Mouse (Mus musculus): ENCODE measurements around the gene Selenos. TPM values are rescaled to one million over a fixed set of nuclear protein-coding genes. Genes with fewer than 3 reads are reported as not detected.
"Not testable (repeated sequence)": the region's sequence is repeated elsewhere in the genome, so short reads cannot be mapped to it uniquely, and the experiment has no call there.

Selenos gene
- total RNA-seq, 2 experiments from 2014 or later, result 46.5 to 47.5 TPM

DNA sequence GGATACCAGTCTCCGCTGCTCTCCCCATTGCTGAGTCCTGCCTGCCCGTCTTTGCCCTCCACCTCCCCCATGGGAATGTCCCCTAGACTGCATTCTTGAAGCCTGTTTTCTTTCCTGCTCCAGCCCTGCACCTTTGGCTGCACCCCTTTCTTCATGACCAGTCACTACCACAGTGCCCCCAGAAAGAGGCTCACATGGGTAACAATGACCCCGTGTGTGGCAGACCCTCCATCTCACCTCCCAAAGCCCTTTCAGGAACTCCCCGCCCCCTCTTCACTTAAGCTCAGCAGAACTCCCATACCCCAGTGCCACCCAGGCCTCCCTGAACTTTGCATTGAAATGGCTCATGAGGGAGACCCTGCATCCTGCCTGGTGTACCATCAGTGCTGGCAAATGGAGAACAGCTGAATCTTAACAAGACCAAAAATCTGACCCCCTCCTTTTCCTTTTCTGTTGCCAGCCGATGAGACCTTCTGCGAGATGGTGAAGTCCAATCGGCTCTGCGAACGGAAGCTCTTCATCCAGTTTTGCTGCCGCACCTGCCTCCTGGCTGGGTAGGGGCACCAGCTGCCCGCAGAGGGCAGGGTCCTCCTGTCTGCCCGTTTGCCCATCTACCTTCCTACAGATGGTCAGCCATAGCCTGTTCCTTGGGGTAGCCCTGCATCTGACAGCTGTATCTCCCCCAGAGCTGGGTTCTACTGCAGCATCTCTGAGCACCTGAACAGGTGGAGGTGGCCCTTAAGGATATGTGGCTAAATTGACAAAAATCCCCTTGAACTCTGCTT lies 30.8 kb upstream of the Selenos start:
- intact Hi-C loops (cut with DNase I), result no loop called here

DNA sequence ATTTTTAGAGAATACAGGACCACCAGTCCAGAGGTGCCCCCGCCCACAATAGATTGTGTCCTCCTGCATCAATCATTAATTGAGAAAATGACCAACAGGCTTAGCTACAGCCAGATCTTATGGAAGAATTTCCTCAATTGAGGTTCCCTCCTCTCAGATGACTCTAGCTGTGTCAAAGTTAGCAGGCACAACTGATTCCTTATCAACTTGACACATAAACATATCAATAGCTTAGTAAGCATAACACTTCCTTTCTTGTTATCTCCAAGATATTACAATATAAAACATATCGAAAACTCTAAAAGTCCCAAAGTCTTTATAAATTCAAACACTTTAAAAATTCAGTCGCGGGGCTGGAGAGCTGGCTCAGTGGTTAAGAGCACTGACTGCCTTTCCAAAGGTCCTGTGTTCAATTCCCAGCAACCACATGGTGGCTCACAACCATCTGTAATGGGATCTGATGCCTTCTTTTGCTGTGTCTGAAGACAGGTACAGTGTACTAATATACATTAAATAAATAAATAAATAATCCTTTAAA lies 25.4 kb upstream of the Selenos start:
- H3K27ac ChIP-seq, result no peak overlapping the region
- TF ChIP-seq CTCF (IDR thresholded peaks at IDR 0.05), result no peak
- no peak for DNase-seq (ENCODE audit: extremely low spot score in 1 of 2, low spot score in 2 of 2)
- intact Hi-C loops (cut with DNase I), result no loop called here
- no peak overlapping the region for H3K4me3 ChIP-seq

More for the DNA sequence above, 30.8 kb upstream of the Selenos start:
- no peak for TF ChIP-seq CTCF (IDR thresholded peaks at IDR 0.05)
- Histone ChIP-seq H3K27ac (no peak overlapping the region), H3K4me3 (no peak overlapping the region)
- DNase-seq (ENCODE audit: extremely low spot score in 1 of 2, low spot score in 2 of 2), result no peak

DNA sequence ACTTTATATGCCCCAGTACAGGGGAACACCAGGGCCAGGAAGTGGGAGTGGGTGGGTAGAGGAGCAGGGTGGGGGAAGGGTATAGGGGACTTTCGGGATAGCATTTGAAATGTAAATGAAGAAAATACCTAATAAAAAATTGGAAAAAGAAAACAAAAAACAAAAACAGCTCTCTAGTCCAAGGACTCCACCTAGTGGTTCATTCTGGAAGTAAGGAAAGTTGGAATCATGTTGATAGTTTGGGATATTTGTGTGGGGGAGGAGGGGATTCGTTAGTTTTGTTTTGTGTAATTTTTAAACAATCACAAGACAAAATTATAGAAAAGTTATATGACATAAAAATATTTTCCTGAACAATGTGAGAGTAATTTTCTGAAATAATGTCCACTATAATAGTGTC lies 24.1 kb upstream of the Selenos start:
- intact Hi-C loops (cut with DNase I), result loop anchor here (1.0 to 5.0 kb wide), 2 partner anchors 323 to 351 kb away; no protein-coding TSS in a partner anchor
- TF ChIP-seq CTCF (IDR thresholded peaks at IDR 0.05), result peak; percentile 83
- not testable (repeated sequence) for DNase-seq (ENCODE audit: extremely low spot score in 1 of 2, low spot score in 2 of 2); H3K27ac ChIP-seq; H3K4me3 ChIP-seq

DNA sequence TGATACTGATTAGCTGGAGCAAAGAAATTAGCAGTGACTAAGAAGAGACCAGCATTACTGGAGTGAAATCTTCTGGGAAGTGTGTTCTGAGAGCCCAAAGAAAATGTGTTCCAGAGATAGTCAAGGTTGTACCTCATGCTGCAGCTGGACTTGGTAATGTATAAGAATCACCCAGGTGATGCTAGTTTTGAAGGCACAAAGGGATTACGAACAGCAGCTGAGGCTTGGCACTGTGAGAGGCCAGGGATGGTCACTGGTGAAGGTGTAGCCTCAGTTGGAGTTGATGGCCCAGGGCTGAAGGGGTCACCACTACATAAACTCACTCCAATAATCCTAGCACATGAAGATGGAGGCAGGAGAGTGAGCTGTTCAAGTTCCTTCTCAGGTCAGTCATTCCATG lies 20.7 kb upstream of the Selenos start, which contains the start of gene Snrpa1:
TSS of gene Snrpa1 (plus strand) at position 301 of the 400 bp plus-strand sequence.
- no peak for DNase-seq (ENCODE audit: extremely low spot score in 1 of 2, low spot score in 2 of 2)
- no peak within 1 kb of the TSS for H3K27ac ChIP-seq
- peak within 1 kb of the TSS; percentile 65 for H3K4me3 ChIP-seq
- no peak for TF ChIP-seq CTCF (IDR thresholded peaks at IDR 0.05)
- intact Hi-C loops (cut with DNase I), result loop anchor here (5.0 kb wide), 1 partner anchor 326 kb away; no protein-coding TSS in a partner anchor

DNA sequence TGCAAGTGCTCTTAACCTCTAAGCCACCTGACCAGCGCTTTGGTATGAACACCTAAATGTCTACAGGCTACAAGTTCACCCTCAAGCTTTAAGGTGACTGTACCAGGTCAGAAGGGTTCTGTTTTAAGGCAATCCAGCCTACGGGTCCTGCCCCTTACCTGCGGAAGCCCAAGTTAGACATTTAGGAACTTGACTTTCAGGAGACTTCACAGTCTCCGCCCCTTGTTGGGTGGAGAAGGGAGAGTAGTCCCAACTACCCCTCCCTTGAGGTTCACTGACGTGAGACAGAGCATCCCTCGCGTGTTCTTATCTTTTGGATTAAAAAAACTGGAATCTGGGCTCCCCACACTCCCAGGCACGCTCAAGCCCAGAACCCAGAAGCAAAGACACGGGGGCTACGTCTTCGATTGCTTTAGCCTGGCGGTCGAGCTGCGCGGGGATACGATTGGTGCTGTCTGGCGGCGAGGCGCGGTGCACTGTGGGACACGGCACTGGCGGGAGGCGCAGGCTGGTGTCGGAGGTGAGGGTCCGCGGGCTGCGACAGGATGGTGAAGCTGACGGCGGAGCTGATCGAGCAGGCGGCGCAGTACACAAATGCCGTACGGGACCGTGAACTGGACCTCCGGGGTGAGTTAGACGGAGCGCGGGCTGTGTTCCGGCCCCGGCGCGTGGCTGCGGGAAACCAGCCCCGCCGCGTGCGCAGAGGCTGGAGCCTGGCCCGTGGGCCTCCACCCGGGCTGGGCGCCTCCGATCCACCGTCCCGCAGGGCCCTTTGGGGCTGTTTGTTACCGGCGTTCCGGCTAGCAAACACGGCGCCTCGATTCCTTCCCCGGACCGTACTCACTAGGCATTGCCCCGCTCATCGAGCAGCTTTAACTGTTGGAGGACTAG lies 19.1 kb upstream of the Selenos start:
- peak; percentile 87 to 93 for DNase-seq (ENCODE audit: extremely low spot score in 1 of 2, low spot score in 2 of 2)
- intact Hi-C loops (cut with DNase I), result loop anchor here (1.0 kb wide), 1 partner anchor 19 kb away; the partner anchor contains the start of gene Selenos
- H3K4me3 ChIP-seq, result peak overlapping the region; percentile 65
- TF ChIP-seq CTCF (IDR thresholded peaks at IDR 0.05), result no peak
- peak overlapping the region; percentile 77 for H3K27ac ChIP-seq

DNA sequence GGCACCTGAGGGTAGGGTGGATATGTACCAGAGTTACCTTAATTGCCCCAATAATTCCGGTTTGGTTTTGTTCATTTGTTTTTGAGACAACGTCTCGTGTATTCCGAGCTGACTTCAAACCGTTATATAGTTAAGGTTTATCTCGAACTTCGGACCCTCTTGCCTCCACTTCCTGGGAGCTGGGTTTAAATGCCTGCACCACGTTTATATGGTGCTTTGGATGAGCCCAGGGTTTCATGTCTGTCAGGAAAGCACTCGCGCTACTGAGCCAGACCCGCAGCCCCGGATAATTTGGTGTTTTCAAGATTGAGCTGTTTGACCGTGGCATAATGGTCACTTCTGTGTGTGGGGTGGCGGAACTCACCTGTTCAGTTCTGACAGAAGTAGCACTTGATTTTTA lies 18.4 kb upstream of the Selenos start:
- no peak overlapping the region for H3K27ac ChIP-seq
- TF ChIP-seq CTCF (IDR thresholded peaks at IDR 0.05), result no peak
- no peak for DNase-seq (ENCODE audit: extremely low spot score in 1 of 2, low spot score in 2 of 2)
- H3K4me3 ChIP-seq, result peak overlapping the region; percentile 65
- intact Hi-C loops (cut with DNase I), result no loop called here

DNA sequence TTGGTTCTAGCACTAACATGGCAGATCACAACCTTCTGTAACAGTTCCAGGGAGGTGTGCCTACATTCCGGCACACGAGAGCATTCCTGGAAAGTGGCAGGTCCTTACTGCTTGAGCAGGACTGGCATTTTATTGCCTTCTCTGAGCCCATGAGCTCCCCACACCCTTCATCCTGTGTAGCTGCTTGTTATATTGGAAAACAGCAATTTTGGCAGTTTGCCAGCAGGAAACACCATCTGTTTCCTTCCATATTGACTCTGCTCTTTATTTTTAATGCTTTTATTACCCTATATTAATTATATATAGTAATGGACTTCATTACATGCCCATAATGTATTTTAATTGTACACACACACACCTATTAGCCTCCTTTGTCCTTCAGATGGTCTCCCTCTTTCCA lies 3.0 kb upstream of the Selenos start:
- intact Hi-C loops (cut with DNase I), result no loop called here
- no peak for DNase-seq (ENCODE audit: extremely low spot score in 1 of 2, low spot score in 2 of 2)
- TF ChIP-seq CTCF (IDR thresholded peaks at IDR 0.05), result no peak
- no peak overlapping the region for H3K27ac ChIP-seq
- H3K4me3 ChIP-seq, result no peak overlapping the region

DNA sequence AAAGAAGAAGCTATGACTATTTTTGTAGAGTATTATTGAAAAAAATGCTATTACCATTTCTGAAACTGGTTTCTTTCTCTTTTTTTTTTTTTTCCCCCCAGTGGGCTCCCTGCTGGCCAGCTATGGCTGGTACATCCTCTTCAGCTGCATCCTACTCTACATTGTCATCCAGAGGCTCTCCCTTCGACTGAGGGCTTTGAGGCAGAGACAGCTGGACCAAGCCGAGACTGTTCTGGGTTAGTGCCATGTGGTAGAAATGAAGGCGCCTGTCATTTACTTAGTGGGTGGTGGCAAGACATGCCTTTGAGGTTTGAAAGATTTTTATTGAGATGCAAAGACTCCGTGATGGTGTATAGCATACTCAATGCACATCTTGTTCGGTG lies 773 bp downstream of the Selenos start:
- Histone ChIP-seq H3K27ac (peak overlapping the region; percentile 83), H3K4me3 (peak overlapping the region; percentile 92)
- peak; percentile 34 for TF ChIP-seq CTCF (IDR thresholded peaks at IDR 0.05)
- no peak for DNase-seq (ENCODE audit: extremely low spot score in 1 of 2, low spot score in 2 of 2)
- intact Hi-C loops (cut with DNase I), result no loop called here

DNA sequence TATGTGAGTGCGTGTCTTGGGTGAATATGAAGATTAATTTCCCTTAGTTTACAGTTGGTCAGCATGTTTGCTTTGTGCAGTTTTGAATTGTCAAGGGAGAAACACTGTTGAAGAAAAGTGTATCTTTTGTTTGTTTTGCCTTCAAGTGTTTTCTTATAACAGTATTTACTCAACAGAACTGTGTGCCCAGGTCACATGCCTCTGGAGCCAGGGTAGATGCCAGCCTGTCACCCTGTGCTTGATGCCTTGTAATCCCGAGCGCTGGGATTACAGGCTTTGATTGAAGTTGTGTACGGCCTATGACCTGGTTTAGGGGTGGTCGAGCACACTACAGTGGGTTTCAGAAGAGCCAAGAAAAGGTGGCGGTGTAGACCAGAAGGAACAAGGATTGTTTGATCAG lies 4.3 kb downstream of the Selenos start:
- TF ChIP-seq CTCF (IDR thresholded peaks at IDR 0.05), result no peak
- intact Hi-C loops (cut with DNase I), result no loop called here
- no peak for DNase-seq (ENCODE audit: extremely low spot score in 1 of 2, low spot score in 2 of 2)
- Histone ChIP-seq H3K27ac (no peak overlapping the region), H3K4me3 (no peak overlapping the region)

DNA sequence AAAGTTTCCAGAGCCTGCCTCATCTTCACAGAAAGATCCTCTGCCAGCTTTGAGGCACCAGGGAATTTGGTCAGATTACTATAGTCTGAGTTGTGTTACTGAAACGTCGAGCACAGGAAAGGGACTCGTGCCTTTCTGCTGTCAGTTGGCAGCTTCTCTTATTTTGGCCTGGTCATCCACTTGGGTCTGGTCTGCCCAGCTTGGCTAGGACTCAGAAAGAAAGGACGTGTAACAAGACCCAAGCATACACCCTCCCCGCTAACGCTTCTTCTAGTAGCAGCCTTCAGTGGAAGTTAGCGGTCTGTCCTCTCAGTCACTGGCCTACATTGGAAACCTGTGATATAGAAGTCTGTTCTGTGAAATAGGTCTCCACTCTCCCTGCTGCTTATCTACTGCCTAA lies 5.1 kb downstream of the Selenos start:
- intact Hi-C loops (cut with DNase I), result no loop called here

DNA sequence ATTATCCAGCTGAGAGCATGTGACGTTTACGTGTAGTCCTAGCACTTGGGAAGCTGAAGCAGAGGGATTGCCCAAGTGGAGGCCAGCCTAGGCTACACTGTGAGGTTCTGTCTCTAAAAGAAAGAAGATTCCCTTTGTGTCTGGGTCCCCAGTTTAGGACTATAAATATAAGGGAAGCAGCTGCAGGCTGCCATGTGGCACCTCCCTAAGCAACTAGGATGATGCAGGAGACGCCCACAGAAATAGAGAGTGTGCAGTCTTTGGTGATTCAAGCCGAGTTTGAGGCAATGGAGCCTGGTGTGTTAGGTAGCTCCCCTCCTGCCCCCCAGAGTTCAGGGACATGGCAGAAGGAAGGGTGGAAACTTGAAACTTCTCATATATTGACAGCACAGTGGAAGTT lies 8.2 kb downstream of the Selenos start:
- Histone ChIP-seq H3K27ac (peak overlapping the region; percentile 89), H3K4me3 (no peak overlapping the region)
- TF ChIP-seq CTCF (IDR thresholded peaks at IDR 0.05), result no peak
- intact Hi-C loops (cut with DNase I), result no loop called here
- peak; percentile 30 to 40 for DNase-seq (ENCODE audit: extremely low spot score in 1 of 2, low spot score in 2 of 2)

More for the DNA sequence above, 5.1 kb downstream of the Selenos start:
- Histone ChIP-seq H3K27ac (no peak overlapping the region), H3K4me3 (no peak overlapping the region)
- no peak for TF ChIP-seq CTCF (IDR thresholded peaks at IDR 0.05)
- DNase-seq (ENCODE audit: extremely low spot score in 1 of 2, low spot score in 2 of 2), result no peak

DNA sequence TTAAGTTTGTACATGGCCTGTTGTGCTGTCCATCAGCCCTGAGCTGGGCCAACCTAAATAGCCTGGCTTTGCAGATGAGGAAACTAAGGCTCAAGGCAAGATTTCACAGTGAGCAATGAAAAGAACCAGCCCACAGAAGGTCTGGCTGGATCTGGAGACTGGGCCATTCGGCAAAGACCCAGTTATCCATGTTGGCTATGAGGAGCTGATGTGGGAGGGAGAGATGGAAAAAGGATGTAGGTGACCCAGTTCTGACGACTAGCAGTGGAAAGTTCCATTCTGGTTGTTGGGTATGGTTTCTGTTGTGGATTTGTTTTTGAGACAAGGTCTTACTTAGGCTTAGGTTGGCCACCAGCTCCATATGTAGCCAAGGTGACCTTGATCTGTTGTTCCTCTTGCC lies 8.6 kb downstream of the Selenos start:
- H3K4me3 ChIP-seq, result no peak overlapping the region
- TF ChIP-seq CTCF (IDR thresholded peaks at IDR 0.05), result no peak
- H3K27ac ChIP-seq, result peak overlapping the region; percentile 89
- intact Hi-C loops (cut with DNase I), result no loop called here
- DNase-seq (ENCODE audit: extremely low spot score in 1 of 2, low spot score in 2 of 2), result peak in 1 of 2 experiments; percentile 24

Data from left cerebral cortex, adult 2 months (tissue).